Mouse (Mus musculus): ENCODE measurements around the gene Olfr381. TPM values are rescaled to one million over a fixed set of nuclear protein-coding genes. Genes with fewer than 3 reads are reported as not detected.

The Olfr381 gene
- not detected for total RNA-seq (2023)

DNA sequence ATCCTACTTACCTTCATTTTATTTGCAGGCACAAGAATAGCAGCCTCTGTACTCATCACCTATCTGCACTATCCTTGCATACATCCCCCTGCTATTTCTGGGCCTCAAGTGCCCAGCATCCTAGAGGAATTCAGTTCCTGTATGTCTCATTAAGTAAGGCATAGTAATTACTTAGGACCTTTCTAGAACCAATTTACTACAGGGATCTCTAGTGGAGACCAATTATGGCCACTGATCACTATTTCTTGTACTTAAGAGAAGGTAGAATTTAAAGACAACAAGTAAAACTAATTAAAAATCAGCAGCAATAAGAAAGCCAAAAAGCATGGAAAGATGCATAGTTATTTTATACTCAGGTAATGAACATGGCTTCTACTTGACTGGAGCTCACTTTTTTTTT is at the start of gene Olfr381:
Gene Olfr381, minus strand, starts transcription at position 101 of the 400 bp plus-strand sequence.

DNA sequence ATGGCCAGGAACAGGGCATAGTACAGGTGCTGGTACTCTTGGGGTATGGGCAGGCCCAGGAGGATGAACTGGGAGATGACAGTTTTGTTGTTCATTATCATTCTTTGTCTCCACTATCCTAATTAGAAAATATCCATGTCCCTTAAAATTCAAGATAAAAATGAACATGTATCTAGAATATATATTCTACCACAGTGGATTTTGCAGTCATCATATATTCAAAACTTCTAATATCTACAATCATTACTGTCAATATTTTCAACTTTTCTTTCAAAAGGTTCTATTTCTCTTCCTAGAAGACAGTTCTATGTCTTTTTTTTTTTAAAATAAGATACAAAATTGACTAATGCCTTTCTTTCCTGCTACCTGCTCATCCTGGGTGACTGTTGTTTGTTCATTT is 25.7 kb upstream of the Olfr381 start, which contains the start of gene Olfr382:
Gene Olfr382, minus strand, starts transcription at position 101 of the 400 bp plus-strand sequence.

DNA sequence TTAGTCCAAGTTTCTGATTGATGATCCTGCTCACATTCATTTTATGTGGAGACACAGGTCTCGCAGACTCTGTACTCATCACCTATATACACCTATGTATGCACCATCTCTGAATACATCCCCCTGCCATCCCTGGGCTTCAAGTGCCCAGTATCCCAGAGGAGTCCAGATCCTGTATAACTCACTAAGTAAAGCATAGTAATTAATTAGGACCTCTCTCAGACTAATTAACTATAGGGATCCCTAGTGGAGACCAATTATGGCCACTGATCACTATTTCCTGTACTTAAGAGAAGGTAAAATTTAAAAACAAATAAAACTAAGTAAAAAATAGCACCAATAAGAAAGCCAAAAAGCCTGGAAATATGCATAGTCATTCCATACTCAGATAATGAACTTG is 34.0 kb downstream of the Olfr381 start, which contains the start of gene Olfr380:
Gene Olfr380, minus strand, starts transcription at position 101 of the 400 bp plus-strand sequence.

Other genes starting within 250 kb of the Olfr381 start
- not detected for gene Trpv3, start 224.2 kb downstream of the Olfr381 start, total RNA-seq (2023)
- not detected for gene Aspa, start 162.0 kb downstream of the Olfr381 start, total RNA-seq (2023)
- not detected for gene Gm49340, start 161.9 kb downstream of the Olfr381 start, total RNA-seq (2023)
- gene Spata22, start 161.9 kb downstream of the Olfr381 start, total RNA-seq (2023): not detected
- not detected for gene Olfr20, start 140.8 kb downstream of the Olfr381 start, total RNA-seq (2023)
- gene Olfr376, start 120.4 kb downstream of the Olfr381 start, total RNA-seq (2023): not detected
- not detected for gene Olfr1, start 92.0 kb downstream of the Olfr381 start, total RNA-seq (2023)
- not detected for gene Olfr378, start 63.1 kb downstream of the Olfr381 start, total RNA-seq (2023)
- gene Olfr380, start 34.1 kb downstream of the Olfr381 start, total RNA-seq (2023): not detected
- not detected for gene Olfr382, start 25.6 kb upstream of the Olfr381 start, total RNA-seq (2023)
- gene Olfr385, start 101.4 kb upstream of the Olfr381 start, total RNA-seq (2023): not detected
- not detected for gene Olfr384, start 107.0 kb upstream of the Olfr381 start, total RNA-seq (2023)
- not detected for gene Zfp735, start 197.2 kb upstream of the Olfr381 start, total RNA-seq (2023)

Measured in neutrophil, adult 83 days (primary cell).